Mouse (Mus musculus) thymus, adult 18-20 months (tissue): ENCODE measurements around the gene Etv6.

Source experiments
- DNase-seq, 2 experiments: peaks; one replicate each; pipeline ENCODE4 v3.0.0; 2022; ENCODE audit warnings: mixed read lengths in 2 of 2

Etv6 gene

GRCm38 (mm10) chr6:134173439-134173838, 137.9 kb downstream of the Etv6 start:
- no peak for DNase-seq

DNA sequence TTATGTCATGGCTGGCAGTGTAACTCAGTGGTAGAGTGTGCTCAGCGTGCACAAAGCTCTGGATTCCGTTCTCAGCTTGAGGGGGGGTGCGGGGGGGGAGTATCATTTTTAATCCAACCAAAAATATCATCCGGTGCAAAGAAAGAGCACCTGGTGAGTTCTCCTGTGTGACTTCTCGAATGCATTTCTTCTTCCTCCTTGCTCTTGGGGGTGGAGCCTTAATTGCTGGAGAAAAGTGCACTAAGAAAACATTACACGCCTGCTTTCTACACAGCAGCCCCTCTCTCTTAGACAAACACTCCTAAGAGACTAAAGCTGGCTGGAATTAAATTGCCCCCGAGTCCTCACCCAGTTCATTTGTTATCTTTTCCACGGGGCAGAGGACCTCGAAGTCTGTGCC, 139.6 kb downstream of the Etv6 start:
- no peak for DNase-seq

DNA sequence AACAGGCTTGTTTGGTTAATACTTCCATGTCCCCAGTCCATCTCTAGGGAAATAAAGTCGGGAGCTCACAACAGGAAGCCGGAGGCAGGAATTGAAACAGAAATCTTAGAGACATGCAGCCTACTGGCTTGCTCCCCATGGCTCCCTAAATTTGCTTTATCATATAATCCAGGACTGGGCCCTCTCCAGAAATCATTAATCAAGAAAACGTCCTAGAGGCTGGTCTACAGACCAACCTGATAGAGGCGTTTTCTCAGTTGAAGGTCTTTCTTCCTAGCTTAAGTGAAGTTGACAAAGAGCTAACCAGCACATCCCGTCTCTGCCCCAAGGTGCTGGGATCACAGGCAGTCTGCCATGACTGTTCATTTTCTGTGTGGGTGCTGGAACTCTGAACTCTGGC, 141.7 kb downstream of the Etv6 start:
- no peak for DNase-seq

DNA sequence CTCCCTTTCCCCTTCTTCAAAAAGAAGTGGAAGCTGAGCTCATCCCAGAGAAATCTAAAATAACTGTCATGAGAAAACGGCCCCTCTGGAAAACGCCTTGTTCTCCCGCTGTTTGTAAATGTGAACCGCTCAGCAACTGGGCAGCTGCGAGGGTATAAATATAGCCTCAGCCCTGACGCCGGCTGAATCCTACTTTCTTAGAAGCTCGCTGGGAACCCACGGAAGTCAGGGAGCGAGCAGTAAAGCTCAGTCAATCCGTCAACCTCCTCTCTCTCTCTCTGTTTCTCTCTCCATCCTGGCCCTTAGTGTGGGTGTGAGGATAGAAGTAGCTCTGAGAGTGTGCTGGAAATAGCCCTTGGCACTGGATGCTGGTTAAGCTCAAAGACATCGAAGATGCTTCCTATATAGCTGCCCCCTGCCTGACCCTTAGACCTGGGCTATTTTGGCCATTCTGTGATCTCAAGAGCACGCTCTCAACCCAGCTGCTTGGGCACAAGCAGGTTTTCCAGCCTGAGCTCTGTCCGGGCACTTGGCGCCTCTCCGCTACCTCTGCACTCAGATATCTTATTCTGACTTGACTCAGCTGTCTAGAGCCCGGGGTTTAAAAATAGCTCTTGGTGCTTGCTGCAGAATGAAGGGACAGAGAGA, 146.9 kb downstream of the Etv6 start:
- DNase-seq, result no peak

GRCm38 (mm10) chr6:134183592-134184342, 148.3 kb downstream of the Etv6 start:
- no peak for DNase-seq

- DNase-seq, result no peak
These were observed 150.9 kb downstream of the Etv6 start for GRCm38 (mm10) chr6:134186286-134186903.

DNA sequence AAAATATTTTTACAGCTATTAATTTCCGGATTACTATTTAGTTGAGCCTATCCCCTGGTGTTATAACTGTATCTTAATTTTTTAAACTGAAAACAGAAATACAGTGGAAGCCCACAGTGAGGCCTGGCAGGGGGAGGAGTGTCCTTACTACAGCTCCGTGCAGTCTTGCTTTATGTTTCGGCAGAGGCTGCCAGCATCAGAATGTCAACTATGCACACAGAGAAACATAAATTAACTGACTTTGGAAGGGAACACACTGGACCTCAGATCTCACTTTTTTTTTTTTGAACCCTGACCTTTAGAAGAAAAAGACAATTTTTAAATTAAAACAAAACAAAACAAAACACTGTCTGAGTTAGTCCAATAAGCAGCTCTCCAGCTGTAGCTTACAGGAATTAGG, 153.2 kb downstream of the Etv6 start:
- no peak for DNase-seq

DNA sequence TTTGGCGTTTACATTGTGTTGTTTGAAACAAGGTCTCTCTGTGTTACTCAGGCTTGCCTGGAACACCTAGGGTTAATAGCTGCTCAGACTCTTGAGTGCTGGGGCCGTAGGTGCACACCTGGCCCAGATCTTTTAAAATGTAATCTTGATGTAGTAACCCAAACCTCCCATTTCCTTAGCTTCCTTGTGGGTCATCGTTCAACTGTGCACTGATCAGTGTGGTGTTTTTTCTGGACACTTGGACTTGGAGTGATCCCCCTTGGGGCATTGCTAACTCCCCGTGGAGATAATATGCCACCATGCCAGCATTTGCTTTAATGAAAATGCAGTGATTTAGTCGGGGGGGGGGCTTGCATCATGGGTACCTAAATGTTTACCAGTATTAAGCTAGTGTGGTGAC, 153.7 kb downstream of the Etv6 start:
- no peak for DNase-seq

DNA sequence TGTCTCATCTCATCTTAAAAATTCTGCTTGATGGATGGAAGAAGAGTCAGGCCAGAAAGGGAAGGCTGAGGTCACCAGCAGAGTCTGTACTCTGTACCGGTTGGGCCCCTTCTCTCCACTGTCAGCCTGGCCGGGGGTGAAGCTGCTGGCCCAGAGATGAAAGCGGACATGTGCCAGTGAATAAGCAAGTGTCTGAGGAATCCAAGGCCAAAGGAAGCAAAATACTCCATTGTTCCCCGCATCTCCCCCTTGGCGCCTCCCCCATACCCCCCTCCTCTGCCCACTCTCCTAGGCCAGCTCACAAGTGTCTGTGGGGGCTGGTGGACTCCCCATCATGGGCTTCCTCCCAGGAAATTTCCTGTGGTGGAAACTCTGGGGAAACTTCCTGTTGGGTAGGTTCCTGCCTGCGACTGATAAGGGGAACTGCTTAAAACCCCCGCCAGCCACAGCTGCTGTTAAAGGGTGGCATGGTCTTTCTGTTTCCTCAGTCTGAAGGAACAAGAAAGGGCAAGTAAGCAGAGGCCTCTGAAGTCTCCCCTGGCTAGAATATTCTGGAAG, 154.2 kb downstream of the Etv6 start:
- DNase-seq, result peak; percentile 21 to 56

- DNase-seq, result no peak
These were observed 155.2 kb downstream of the Etv6 start for GRCm38 (mm10) chr6:134190597-134191278.

DNA sequence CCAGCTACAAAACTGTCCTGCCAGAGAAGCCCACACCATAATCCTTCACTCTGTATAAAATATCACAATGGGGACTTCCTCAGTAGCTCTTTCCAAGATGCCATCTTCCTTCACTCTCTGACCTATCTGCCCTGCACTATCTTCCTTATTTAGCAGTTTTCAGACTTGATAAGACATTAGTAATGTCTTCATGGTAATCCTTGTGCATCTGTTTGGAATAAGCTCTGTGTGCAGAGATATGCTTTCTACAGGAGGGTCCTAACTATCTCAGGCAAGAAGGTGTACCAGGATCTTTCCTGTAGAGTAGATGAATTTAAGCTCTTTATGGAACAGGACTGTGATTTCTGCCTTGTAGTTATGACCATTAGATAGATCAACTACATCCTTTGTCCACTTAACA, 157.2 kb downstream of the Etv6 start:
- DNase-seq, result no peak

DNA sequence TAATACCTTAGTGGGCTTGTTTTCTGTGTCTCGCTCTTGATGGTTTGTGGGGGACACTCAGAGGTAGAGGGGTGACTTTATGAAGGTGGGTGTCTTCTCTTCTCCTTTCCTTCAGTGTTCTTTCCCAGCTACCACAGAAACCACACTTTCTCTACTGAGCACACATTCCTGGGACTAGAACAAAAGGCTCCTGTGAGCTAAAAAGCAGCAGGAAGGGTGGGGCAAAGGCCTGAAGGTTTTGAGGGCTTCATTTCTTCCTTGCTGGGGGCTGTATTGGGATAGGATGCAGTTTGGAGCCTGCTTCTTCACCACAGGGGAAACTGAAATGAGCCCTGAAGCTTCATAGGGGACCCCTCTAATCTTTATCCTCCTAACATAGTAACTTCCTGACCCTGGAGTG, 164.4 kb downstream of the Etv6 start:
- DNase-seq, result no peak

GRCm38 (mm10) chr6:134200577-134200976, 165.1 kb downstream of the Etv6 start:
- DNase-seq, result no peak

GRCm38 (mm10) chr6:134202176-134202575, 166.7 kb downstream of the Etv6 start:
- DNase-seq, result no peak

DNA sequence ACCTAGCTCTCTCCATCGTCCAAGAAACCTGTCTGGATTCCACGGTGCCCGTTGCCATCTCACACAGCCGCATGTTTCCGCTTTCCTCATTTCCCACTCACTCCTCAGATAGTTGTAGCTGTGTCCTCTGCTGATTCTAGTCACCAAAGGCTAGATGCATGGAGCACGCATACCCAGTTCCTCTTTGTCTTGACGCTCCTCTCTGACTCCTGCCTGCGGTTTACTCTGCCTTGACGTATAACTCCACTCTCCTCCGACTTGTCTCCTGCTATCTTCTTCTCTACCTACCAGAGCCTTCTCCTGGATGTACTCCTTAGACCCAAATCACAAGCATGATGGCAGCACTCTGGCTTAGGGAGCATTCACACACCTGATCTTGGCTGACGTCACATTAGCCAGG, 169.7 kb downstream of the Etv6 start:
- no peak for DNase-seq

DNA sequence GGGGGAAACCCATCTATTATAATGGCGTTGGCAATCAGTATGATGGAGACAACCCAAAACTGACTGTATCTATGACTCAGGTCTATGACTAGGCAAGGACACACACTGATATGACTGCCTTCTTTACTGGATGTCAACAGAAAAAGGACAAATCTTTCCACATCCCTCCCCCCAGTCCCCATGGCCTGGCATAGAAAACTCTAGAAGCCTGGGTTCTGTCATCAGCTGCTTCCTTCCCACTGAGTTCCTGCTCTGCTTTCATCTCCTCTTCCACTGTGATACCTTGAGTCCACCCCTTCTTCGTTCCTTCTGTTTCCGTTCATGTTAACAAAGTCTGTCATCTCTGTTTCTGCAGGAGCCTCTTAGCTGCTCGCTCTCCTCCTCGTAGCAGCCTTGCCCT, 170.2 kb downstream of the Etv6 start:
- no peak for DNase-seq

- no peak for DNase-seq
These were observed 170.8 kb downstream of the Etv6 start for GRCm38 (mm10) chr6:134206251-134206650.

DNA sequence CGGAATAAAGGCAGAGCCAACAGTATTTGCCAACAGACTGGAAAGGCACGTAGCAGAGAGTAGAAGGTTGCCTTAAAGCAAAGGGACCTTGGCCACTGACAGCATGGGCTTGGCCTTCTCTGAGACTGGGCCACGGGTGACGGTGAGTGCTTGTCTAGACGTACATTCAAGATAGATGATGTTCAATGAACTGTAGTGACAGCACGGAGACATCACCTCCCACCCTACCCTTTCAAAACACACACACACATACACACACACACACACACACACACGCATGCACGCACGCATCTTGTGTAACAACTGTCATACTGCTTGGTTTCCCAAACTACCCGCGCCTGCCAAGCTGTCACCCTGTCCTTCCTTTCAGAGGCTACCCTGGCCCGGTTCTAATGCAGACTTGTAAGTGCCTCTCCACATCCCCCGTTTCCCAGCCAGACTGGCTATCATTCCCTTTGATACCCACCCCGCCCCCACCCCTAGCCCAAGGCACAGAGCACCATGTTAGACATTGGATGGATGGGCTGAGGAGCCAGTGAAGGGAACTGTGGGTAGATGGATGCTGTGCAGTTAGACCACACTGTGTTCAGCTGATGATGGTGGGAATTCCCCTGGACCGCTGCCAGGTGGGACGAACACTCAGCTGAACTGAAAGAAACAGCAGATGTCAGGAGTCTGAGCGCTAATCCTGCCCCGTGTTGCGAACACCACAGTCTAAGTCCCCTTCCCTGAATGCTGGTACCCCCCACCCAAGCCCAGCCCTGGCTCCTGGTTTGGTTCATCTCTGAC, 172.1 kb downstream of the Etv6 start:
- DNase-seq, result no peak

GRCm38 (mm10) chr6:134208180-134208952, 172.9 kb downstream of the Etv6 start:
- DNase-seq, result no peak

- DNase-seq, result no peak
These were observed 175.4 kb downstream of the Etv6 start for GRCm38 (mm10) chr6:134210675-134211457.

DNA sequence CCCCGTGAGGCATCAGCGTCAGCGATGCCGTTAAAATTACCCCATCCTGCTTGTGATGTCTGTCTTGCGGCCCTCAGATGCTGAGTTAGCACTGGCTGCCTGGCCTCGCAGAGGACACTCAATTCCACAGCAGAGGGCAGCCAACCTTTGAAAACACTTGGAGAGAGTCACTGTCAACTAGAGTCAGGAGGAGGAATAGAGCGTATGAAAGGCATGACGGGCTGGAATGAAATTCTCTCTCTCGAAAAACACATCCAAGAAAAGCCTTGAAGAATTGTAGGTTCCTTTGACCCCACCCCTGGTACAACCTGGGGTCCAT, 175.9 kb downstream of the Etv6 start:
- no peak for DNase-seq
